Mouse (Mus musculus): ENCODE data around the gene Atp7b. TPM values are rescaled to one million over a fixed set of nuclear protein-coding genes. Genes with fewer than 3 reads are reported as not detected.

The Atp7b gene
- 1.8 and 2.0 TPM in 2 replicates for polyA plus RNA-seq (2014; fragmentation: Nextera tagmentation; extraction: Ambion mirVana)

- H3K27ac ChIP-seq (ENCODE audit: low read depth, low read length), result no peak within 1 kb of the TSS
Observed at GRCm38 (mm10) chr8:22059821-22060445, at the start of gene Atp7b. Atp7b (minus strand) TSS chr8:22060305.

GRCm38 (mm10) chr8:22107020-22107419 lies 46.9 kb upstream of the Atp7b start:
- Histone ChIP-seq H3K27me3 (ENCODE audit: control insufficient read depth, insufficient read depth, low read length) (no peaks in the 10 kb centered on the region), H3K27ac (ENCODE audit: low read depth, low read length) (no peak overlapping the region), H3K4me1 (ENCODE audit: control insufficient read depth, insufficient read depth, low read length) (no peaks in the 10 kb centered on the region), H3K36me3 (ENCODE audit: control insufficient read depth, insufficient read depth, low read length) (no peaks in the 10 kb centered on the region), H3K9me3 (ENCODE audit: control insufficient read depth, low read length) (no peaks in the 10 kb centered on the region), H3K9ac (ENCODE audit: low read length) (no peak overlapping the region), H3K4me3 (ENCODE audit: low read depth, low read length) (no peak overlapping the region), H3K4me2 (no peak overlapping the region)
- WGBS, result 85% methylated on average over 4 of the region's 4 CpGs
- DNase-seq (ENCODE audit: low spot score, missing footprints) (no peak), ATAC-seq (ENCODE audit: low FRiP score) (no peak)

More at GRCm38 (mm10) chr8:22059821-22060445, at the start of gene Atp7b:
- H3K9ac ChIP-seq (ENCODE audit: low read length), result peak within 1 kb of the TSS; percentile 76
- peaks cover 2% of the 10 kb centered on the region; the same call in 1 of the 2 replicates for H3K4me1 ChIP-seq (ENCODE audit: control insufficient read depth, insufficient read depth, low read length)
- peak; percentile 99 for DNase-seq (ENCODE audit: low spot score, missing footprints)
- H3K4me2 ChIP-seq, result peak within 1 kb of the TSS; percentile 87
- H3K4me3 ChIP-seq (ENCODE audit: low read depth, low read length), result peak within 1 kb of the TSS; percentile 65
- 1% methylated on average over 46 of the region's 46 CpGs for WGBS
- H3K36me3 ChIP-seq (ENCODE audit: control insufficient read depth, insufficient read depth, low read length), result peaks cover 6% of the 10 kb centered on the region
- no peaks in the 10 kb centered on the region for H3K9me3 ChIP-seq (ENCODE audit: control insufficient read depth, low read length)
- peak; percentile 94 for ATAC-seq (ENCODE audit: low FRiP score)
- H3K27me3 ChIP-seq (ENCODE audit: control insufficient read depth, insufficient read depth, low read length), result no peaks in the 10 kb centered on the region; the same call in 1 of the 2 replicates

- Histone ChIP-seq H3K9me3 (ENCODE audit: control insufficient read depth, low read length) (no peaks in the 10 kb centered on the region), H3K36me3 (ENCODE audit: control insufficient read depth, insufficient read depth, low read length) (no peaks in the 10 kb centered on the region), H3K4me1 (ENCODE audit: control insufficient read depth, insufficient read depth, low read length) (no peaks in the 10 kb centered on the region), H3K27me3 (ENCODE audit: control insufficient read depth, insufficient read depth, low read length) (no peaks in the 10 kb centered on the region), H3K27ac (ENCODE audit: low read depth, low read length) (no peak overlapping the region), H3K9ac (ENCODE audit: low read length) (no peak overlapping the region), H3K4me2 (no peak overlapping the region), H3K4me3 (ENCODE audit: low read depth, low read length) (no peak overlapping the region)
- no peak for ATAC-seq (ENCODE audit: low FRiP score)
- WGBS, result 54% methylated on average over 8 of the region's 8 CpGs
- no peak for DNase-seq (ENCODE audit: low spot score, missing footprints)
Observed at GRCm38 (mm10) chr8:22091568-22091967, 31.5 kb upstream of the Atp7b start.

- Histone ChIP-seq H3K27me3 (ENCODE audit: control insufficient read depth, insufficient read depth, low read length) (no peaks in the 10 kb centered on the region), H3K9ac (ENCODE audit: low read length) (no peak overlapping the region), H3K4me3 (ENCODE audit: low read depth, low read length) (no peak overlapping the region), H3K4me2 (no peak overlapping the region), H3K4me1 (ENCODE audit: control insufficient read depth, insufficient read depth, low read length) (no peaks in the 10 kb centered on the region), H3K27ac (ENCODE audit: low read depth, low read length) (no peak overlapping the region), H3K9me3 (ENCODE audit: control insufficient read depth, low read length) (no peaks in the 10 kb centered on the region), H3K36me3 (ENCODE audit: control insufficient read depth, insufficient read depth, low read length) (no peaks in the 10 kb centered on the region)
- 92% methylated on average over 4 of the region's 4 CpGs for WGBS
- no peak for DNase-seq (ENCODE audit: low spot score, missing footprints)
- ATAC-seq (ENCODE audit: low FRiP score), result no peak
Observed at GRCm38 (mm10) chr8:22089226-22089625, 29.1 kb upstream of the Atp7b start.

GRCm38 (mm10) chr8:22079313-22080007 lies 19.4 kb upstream of the Atp7b start:
- no peaks in the 10 kb centered on the region for H3K27me3 ChIP-seq (ENCODE audit: control insufficient read depth, insufficient read depth, low read length)
- H3K9ac ChIP-seq (ENCODE audit: low read length), result no peak overlapping the region
- WGBS, result 89% methylated on average over 9 of the region's 9 CpGs
- no peaks in the 10 kb centered on the region for H3K9me3 ChIP-seq (ENCODE audit: control insufficient read depth, low read length)
- no peak overlapping the region for H3K4me3 ChIP-seq (ENCODE audit: low read depth, low read length)
- no peaks in the 10 kb centered on the region for H3K4me1 ChIP-seq (ENCODE audit: control insufficient read depth, insufficient read depth, low read length)
- ATAC-seq (ENCODE audit: low FRiP score) (no peak), DNase-seq (ENCODE audit: low spot score, missing footprints) (no peak)
- no peaks in the 10 kb centered on the region for H3K36me3 ChIP-seq (ENCODE audit: control insufficient read depth, insufficient read depth, low read length)
- H3K4me2 ChIP-seq, result no peak overlapping the region
- no peak overlapping the region for H3K27ac ChIP-seq (ENCODE audit: low read depth, low read length)

DNA sequence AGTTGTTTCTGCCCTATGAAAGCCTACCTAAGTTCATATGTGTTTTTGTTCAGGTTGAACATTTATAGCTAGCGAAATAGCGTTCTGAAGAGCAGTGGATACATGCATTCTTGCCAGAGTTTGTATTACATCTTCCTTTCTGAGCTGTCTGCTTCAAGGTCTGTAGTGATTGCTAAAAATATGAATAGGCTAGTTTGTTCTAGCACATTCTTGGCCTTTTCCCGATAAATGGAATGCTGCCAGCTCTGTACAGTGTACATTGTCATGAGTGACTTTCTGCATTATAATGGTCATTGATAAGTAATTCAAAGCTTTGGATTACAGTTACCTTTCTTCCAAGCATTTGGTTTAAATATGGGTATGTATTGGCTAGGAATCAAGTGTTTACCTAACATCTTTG lies 1.0 kb upstream of the Atp7b start:
- ATAC-seq (ENCODE audit: low FRiP score) (no peak), DNase-seq (ENCODE audit: low spot score, missing footprints) (peak; percentile 88)
- Histone ChIP-seq H3K9ac (ENCODE audit: low read length) (no peak overlapping the region; the same call in 1 of the 2 replicates), H3K4me1 (ENCODE audit: control insufficient read depth, insufficient read depth, low read length) (peaks cover 2% of the 10 kb centered on the region; the same call in 1 of the 2 replicates), H3K9me3 (ENCODE audit: control insufficient read depth, low read length) (no peaks in the 10 kb centered on the region; the same call in 1 of the 2 replicates), H3K4me3 (ENCODE audit: low read depth, low read length) (peak overlapping the region; percentile 65), H3K27ac (ENCODE audit: low read depth, low read length) (no peak overlapping the region), H3K27me3 (ENCODE audit: control insufficient read depth, insufficient read depth, low read length) (no peaks in the 10 kb centered on the region; the same call in 1 of the 2 replicates), H3K4me2 (peak overlapping the region; percentile 55), H3K36me3 (ENCODE audit: control insufficient read depth, insufficient read depth, low read length) (peaks cover 16% of the 10 kb centered on the region)
- WGBS, result 8% methylated on average over 3 of the region's 3 CpGs

DNA sequence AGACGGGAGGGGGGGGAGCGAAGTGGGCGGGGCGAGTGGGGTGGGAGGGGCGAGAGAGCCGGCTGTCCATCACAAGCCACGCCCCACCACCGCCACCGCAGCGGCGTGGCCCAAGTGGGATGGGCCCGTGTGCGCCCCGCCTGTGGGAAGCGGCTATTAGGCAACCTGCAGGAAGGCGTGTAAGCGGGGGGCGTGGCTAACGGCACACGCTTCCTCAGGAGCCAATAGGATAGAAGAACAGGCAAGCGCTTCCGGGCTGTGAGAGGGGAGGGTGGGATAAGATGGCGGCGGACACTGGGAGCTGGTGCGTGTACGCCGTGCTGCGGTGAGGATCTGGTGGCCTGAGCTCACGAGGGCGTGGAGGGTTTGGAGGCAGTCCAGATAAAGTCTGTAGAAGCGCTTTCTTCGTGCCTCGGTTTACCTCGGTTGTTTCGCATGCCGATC lies 363 bp upstream of the Atp7b start, which contains the start of gene Alg11:
Gene Alg11, plus strand, starts transcription at position 276 of the 444 bp plus-strand sequence.
- Histone ChIP-seq H3K4me3 (ENCODE audit: low read depth, low read length) (peak within 1 kb of the TSS; percentile 65), H3K27me3 (ENCODE audit: control insufficient read depth, insufficient read depth, low read length) (no peaks in the 10 kb centered on the region; the same call in 1 of the 2 replicates), H3K27ac (ENCODE audit: low read depth, low read length) (no peak within 1 kb of the TSS)

GRCm38 (mm10) chr8:22059153-22059738 lies 859 bp downstream of the Atp7b start:
- Histone ChIP-seq H3K27ac (ENCODE audit: low read depth, low read length) (no peak overlapping the region), H3K4me2 (peak overlapping the region; percentile 87), H3K9me3 (ENCODE audit: control insufficient read depth, low read length) (no peaks in the 10 kb centered on the region), H3K9ac (ENCODE audit: low read length) (peak overlapping the region; percentile 76), H3K36me3 (ENCODE audit: control insufficient read depth, insufficient read depth, low read length) (0 out of 2 replicates have a peak, but pooled peaks cover 2% of the 10 kb centered on the region), H3K27me3 (ENCODE audit: control insufficient read depth, insufficient read depth, low read length) (no peaks in the 10 kb centered on the region; the same call in 1 of the 2 replicates), H3K4me1 (ENCODE audit: control insufficient read depth, insufficient read depth, low read length) (peaks cover 2% of the 10 kb centered on the region; the same call in 1 of the 2 replicates), H3K4me3 (ENCODE audit: low read depth, low read length) (peak overlapping the region; percentile 65)
- WGBS, result 32% methylated on average over 11 of the region's 11 CpGs
- DNase-seq (ENCODE audit: low spot score, missing footprints) (no peak), ATAC-seq (ENCODE audit: low FRiP score) (no peak)

More for the DNA sequence above, 363 bp upstream of the Atp7b start, which contains the start of gene Alg11:
- H3K4me1 ChIP-seq (ENCODE audit: control insufficient read depth, insufficient read depth, low read length), result peaks cover 2% of the 10 kb centered on the region; the same call in 1 of the 2 replicates
- ATAC-seq (ENCODE audit: low FRiP score) (peak; percentile 100), DNase-seq (ENCODE audit: low spot score, missing footprints) (no peak)
- peak within 1 kb of the TSS; percentile 76 for H3K9ac ChIP-seq (ENCODE audit: low read length)
- WGBS, result under 1% methylated on average over 31 of the region's 36 CpGs
- H3K9me3 ChIP-seq (ENCODE audit: control insufficient read depth, low read length), result no peaks in the 10 kb centered on the region
- H3K4me2 ChIP-seq, result peak within 1 kb of the TSS; percentile 87
- peaks cover 11% of the 10 kb centered on the region for H3K36me3 ChIP-seq (ENCODE audit: control insufficient read depth, insufficient read depth, low read length)
